Mouse (Mus musculus) spleen, adult 12 weeks (tissue): ENCODE measurements around the gene Adarb2.

Source experiments
- DNase-seq: peaks from one replicate; pipeline ENCODE4 v3.0.0; 2022; ENCODE audit warnings: low spot score

Adarb2 gene

DNA sequence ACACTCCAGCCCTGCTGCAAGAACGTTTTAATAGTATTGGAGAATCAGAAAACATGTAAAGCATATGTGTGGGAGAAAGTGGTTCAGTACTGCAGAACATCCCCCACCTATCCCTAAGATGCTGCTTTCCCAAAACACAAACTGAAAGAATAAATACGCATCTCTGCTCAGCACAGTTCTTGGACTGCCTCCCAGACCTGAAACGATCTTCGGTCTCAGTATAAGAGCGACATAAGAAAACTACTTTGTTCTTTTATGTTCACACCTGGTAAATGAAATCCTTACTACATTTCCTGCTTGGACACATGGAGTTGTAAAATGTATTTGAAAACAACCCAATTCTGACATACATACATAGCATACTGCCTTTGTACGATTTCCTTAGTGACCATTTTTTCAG, 597.9 kb downstream of the Adarb2 start:
- no peak for DNase-seq

GRCm38 (mm10) chr13:8805931-8806330, 603.3 kb downstream of the Adarb2 start:
- DNase-seq = no peak
